Mouse (Mus musculus): ENCODE data around the gene Dach1.

DNA sequence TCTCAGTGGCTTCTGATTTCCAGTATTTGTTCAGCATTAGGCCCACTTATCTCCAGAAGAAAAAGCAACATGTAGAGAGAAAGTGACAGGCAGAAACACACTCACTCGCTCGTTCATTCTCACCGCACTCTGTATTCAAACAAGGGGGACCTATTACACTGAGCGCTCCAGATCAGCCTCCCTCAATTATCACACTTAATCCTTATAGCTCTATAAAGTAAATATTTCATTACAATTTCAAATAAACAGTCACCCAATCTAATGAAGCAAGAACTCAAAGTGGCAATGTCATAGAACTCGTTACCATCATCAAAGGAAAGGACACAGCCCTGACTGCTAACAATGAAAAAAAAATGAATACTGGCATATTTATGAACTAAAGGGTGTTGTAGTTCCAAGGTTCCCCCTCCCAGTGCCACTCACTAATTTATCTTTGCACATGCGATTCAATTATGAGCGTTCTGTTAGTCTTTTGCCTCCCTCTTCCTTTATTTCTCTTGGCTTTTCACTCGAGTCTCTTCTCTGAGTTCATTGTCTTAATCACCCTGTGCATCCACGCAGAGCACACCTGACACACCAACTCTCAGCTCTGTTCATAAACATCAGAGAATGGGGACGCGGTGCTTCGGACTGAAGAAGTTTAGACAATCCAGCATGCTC is 96.0 kb downstream of the Dach1 start:
- TF ChIP-seq POLR2A (IDR thresholded peaks at IDR 0.05; ENCODE audit: low read depth, low read length) = no peak
- TF ChIP-seq CTCF (IDR thresholded peaks at IDR 0.05; ENCODE audit: extremely low read depth, insufficient read depth, insufficient read length, insufficient replicate concordance) = no peak
